Mouse (Mus musculus) liver, embryonic 11.5 days (tissue): ENCODE measurements around the gene Zswim8. TPM values are rescaled to one million over a fixed set of nuclear protein-coding genes. Genes with fewer than 3 reads are reported as not detected.

Experiments used
- ATAC-seq: fragments of 200-750 bp; cut with Nextera tagmentation; replicated peaks from 2 replicates; pipeline ENCODE4 v1.8.0; 2017; ENCODE audit warnings: moderate number of reproducible peaks, mild to moderate bottlenecking, moderate TSS enrichment, moderate library complexity; ENCODE audit not compliant: low FRiP score
- DNase-seq: peaks from one replicate; pipeline ENCODE4 v3.0.0-alpha.2; 2017; ENCODE audit warnings: low spot score
- H3K27ac ChIP-seq: fragments of 300-500 bp; sonication (generic); 2 replicates; pipeline ENCODE4 v1.5.1; 2014; ENCODE audit warnings: mild to moderate bottlenecking, low read depth, low read length, control low read depth
- H3K27me3 ChIP-seq: fragments of 300-500 bp; sonication (generic); replicated peaks from 2 replicates; pipeline ENCODE4 v1.6.1; 2014; ENCODE audit warnings: low read length, mixed read lengths; ENCODE audit not compliant: control insufficient read depth, insufficient read depth
- H3K36me3 ChIP-seq: fragments of 300-500 bp; sonication (generic); 2 replicates; pipeline ENCODE4 v1.6.1; 2014; ENCODE audit warnings: mild to moderate bottlenecking, low read length, moderate library complexity, mixed read lengths; ENCODE audit not compliant: control insufficient read depth, insufficient read depth
- H3K4me1 ChIP-seq: fragments of 300-500 bp; sonication (generic); replicated peaks from 2 replicates; pipeline ENCODE4 v1.6.1; 2014; ENCODE audit warnings: low read length, mixed read lengths; ENCODE audit not compliant: control insufficient read depth, insufficient read depth
- H3K4me2 ChIP-seq: fragments of 300-500 bp; sonication (generic); 2 replicates; pipeline ENCODE4 v1.6.1; 2014; ENCODE audit warnings: mild to moderate bottlenecking, control low read depth, moderate library complexity
- H3K4me3 ChIP-seq: fragments of 300-500 bp; sonication (generic); 2 replicates; pipeline ENCODE4 v1.5.1; 2014; ENCODE audit warnings: low read depth, low read length, control low read depth
- H3K9ac ChIP-seq: fragments of 300-500 bp; sonication (generic); 2 replicates; pipeline ENCODE4 v1.6.1; 2014; ENCODE audit warnings: low read depth, low read length, control low read depth
- H3K9me3 ChIP-seq: fragments of 300-500 bp; sonication (generic); 2 replicates; pipeline ENCODE4 v1.6.1; 2016; ENCODE audit warnings: low read length, inconsistent platforms, mixed read lengths; ENCODE audit not compliant: control insufficient read depth
- WGBS: fragments of 180-500 bp; shearing (Covaris S2); extraction: QIAGEN DNeasy Blood & Tissue Kit; methylation state at CpG from one replicate; pipeline ENCODE4 v1.1.7; 2014; 5-methylcytosine and 5-hydroxymethylcytosine counted together
- polyA plus RNA-seq: library from polyadenylated mRNA; unstranded; fragments of >200 nt; fragmentation: Nextera tagmentation; extraction: Ambion mirVana; gene quantifications from 2 replicates; pipeline ENCODE4 v1.2.1, GENCODE M21; 2014

The Zswim8 gene
- polyA plus RNA-seq, 1 experiment from 2014 or later, result 17.2 TPM

GRCm38 (mm10) chr14:20682498-20682897, 24.9 kb upstream of the Zswim8 start:
- Histone ChIP-seq H3K4me2 (no peak overlapping the region), H3K9ac (no peak overlapping the region), H3K9me3 (no peaks in the 10 kb centered on the region), H3K27me3 (no peaks in the 10 kb centered on the region), H3K4me3 (no peak overlapping the region), H3K36me3 (peaks cover 78% of the 10 kb centered on the region), H3K27ac (no peak overlapping the region), H3K4me1 (no peaks in the 10 kb centered on the region)
- peak; percentile 57; the same call in 1 of the 2 replicates for ATAC-seq
- DNase-seq, result no peak
- 77% methylated on average over 3 of the region's 3 CpGs for WGBS

GRCm38 (mm10) chr14:20686576-20686975, 20.8 kb upstream of the Zswim8 start:
- ATAC-seq, result no peak
- WGBS, result 95% methylated on average over 3 of the region's 3 CpGs

GRCm38 (mm10) chr14:20689009-20689408, 18.3 kb upstream of the Zswim8 start:
- Histone ChIP-seq H3K4me1 (peaks cover 6% of the 10 kb centered on the region; the same call in 1 of the 2 replicates), H3K36me3 (peaks cover 83% of the 10 kb centered on the region), H3K4me3 (no peak overlapping the region), H3K4me2 (no peak overlapping the region), H3K27me3 (no peaks in the 10 kb centered on the region), H3K27ac (no peak overlapping the region), H3K9ac (no peak overlapping the region), H3K9me3 (no peaks in the 10 kb centered on the region)
- no peak for ATAC-seq
- DNase-seq, result no peak
- 76% methylated on average over 2 of the region's 2 CpGs for WGBS

More at GRCm38 (mm10) chr14:20686576-20686975, 20.8 kb upstream of the Zswim8 start:
- Histone ChIP-seq H3K4me1 (no peaks in the 10 kb centered on the region), H3K4me2 (no peak overlapping the region), H3K4me3 (no peak overlapping the region), H3K9me3 (no peaks in the 10 kb centered on the region), H3K27ac (no peak overlapping the region), H3K27me3 (no peaks in the 10 kb centered on the region), H3K36me3 (peaks cover 79% of the 10 kb centered on the region), H3K9ac (no peak overlapping the region)
- no peak for DNase-seq

- Histone ChIP-seq H3K27ac (no peak overlapping the region), H3K4me1 (peaks cover 23% of the 10 kb centered on the region), H3K9me3 (no peaks in the 10 kb centered on the region), H3K36me3 (peaks cover 63% of the 10 kb centered on the region), H3K4me2 (no peak overlapping the region), H3K9ac (no peak overlapping the region), H3K27me3 (no peaks in the 10 kb centered on the region), H3K4me3 (no peak overlapping the region)
- WGBS, result 90% methylated on average over 6 of the region's 6 CpGs
- DNase-seq, result no peak
- no peak for ATAC-seq
Measured at GRCm38 (mm10) chr14:20691772-20692171, 15.6 kb upstream of the Zswim8 start.

- no peaks in the 10 kb centered on the region for H3K27me3 ChIP-seq
- H3K9me3 ChIP-seq, result no peaks in the 10 kb centered on the region
- no peak for ATAC-seq
- 75% methylated on average over 10 of the region's 10 CpGs for WGBS
- H3K9ac ChIP-seq, result no peak overlapping the region
- peak overlapping the region; percentile 97 for H3K27ac ChIP-seq
- peaks cover 37% of the 10 kb centered on the region for H3K4me1 ChIP-seq
- DNase-seq, result no peak
- H3K4me2 ChIP-seq, result peak overlapping the region; percentile 74
- peak overlapping the region; percentile 73; the same call in 1 of the 2 replicates for H3K4me3 ChIP-seq
- H3K36me3 ChIP-seq, result peaks cover 52% of the 10 kb centered on the region
Measured at GRCm38 (mm10) chr14:20693589-20694101, 13.7 kb upstream of the Zswim8 start.

- ATAC-seq (peak; percentile 33), DNase-seq (no peak)
- no peaks in the 10 kb centered on the region for H3K9me3 ChIP-seq
- WGBS, result 45% methylated on average over 13 of the region's 13 CpGs
- peak overlapping the region; percentile 89 for H3K9ac ChIP-seq
- peak overlapping the region; percentile 97 for H3K27ac ChIP-seq
- H3K4me1 ChIP-seq, result peaks cover 40% of the 10 kb centered on the region
- H3K36me3 ChIP-seq, result peaks cover 46% of the 10 kb centered on the region
- no peaks in the 10 kb centered on the region for H3K27me3 ChIP-seq
- peak overlapping the region; percentile 73 for H3K4me3 ChIP-seq
- H3K4me2 ChIP-seq, result peak overlapping the region; percentile 74
Measured at GRCm38 (mm10) chr14:20694185-20694883, 13.0 kb upstream of the Zswim8 start.

GRCm38 (mm10) chr14:20694884-20695760, 12.2 kb upstream of the Zswim8 start, which contains the start of gene Fut11:
Fut11 (plus strand) TSS chr14:20694968.
- peak; percentile 87 for DNase-seq
- H3K9me3 ChIP-seq, result no peaks in the 10 kb centered on the region
- WGBS, result under 1% methylated on average over 111 of the region's 111 CpGs
- peaks cover 38% of the 10 kb centered on the region for H3K36me3 ChIP-seq
- H3K27me3 ChIP-seq, result no peaks in the 10 kb centered on the region
- H3K4me1 ChIP-seq, result peaks cover 44% of the 10 kb centered on the region
- peak within 1 kb of the TSS; percentile 73 for H3K4me3 ChIP-seq
- peak within 1 kb of the TSS; percentile 97 for H3K27ac ChIP-seq
- peak within 1 kb of the TSS; percentile 89 for H3K9ac ChIP-seq
- peak; percentile 87 for ATAC-seq
- peak within 1 kb of the TSS; percentile 74 for H3K4me2 ChIP-seq

GRCm38 (mm10) chr14:20695761-20696520, 11.4 kb upstream of the Zswim8 start:
- DNase-seq, result no peak
- 21% methylated on average over 27 of the region's 27 CpGs for WGBS
- peak overlapping the region; percentile 97 for H3K27ac ChIP-seq
- H3K4me1 ChIP-seq, result peaks cover 51% of the 10 kb centered on the region
- peak overlapping the region; percentile 73 for H3K4me3 ChIP-seq
- H3K27me3 ChIP-seq, result no peaks in the 10 kb centered on the region
- peak overlapping the region; percentile 74 for H3K4me2 ChIP-seq
- peak overlapping the region; percentile 89 for H3K9ac ChIP-seq
- H3K36me3 ChIP-seq, result peaks cover 33% of the 10 kb centered on the region
- ATAC-seq, result no peak
- no peaks in the 10 kb centered on the region for H3K9me3 ChIP-seq
